Mouse (Mus musculus) retina, embryonic 14.5 days (tissue): ENCODE data around the gene Pomp.
A peak's percentile ranks its signal among the peaks of the same experiment; 100 is the strongest.

Experiments used
- DNase-seq: peaks from one replicate; pipeline ENCODE4 v3.0.0-alpha.2; 2015; ENCODE audit warnings: low spot score

Pomp gene

DNA sequence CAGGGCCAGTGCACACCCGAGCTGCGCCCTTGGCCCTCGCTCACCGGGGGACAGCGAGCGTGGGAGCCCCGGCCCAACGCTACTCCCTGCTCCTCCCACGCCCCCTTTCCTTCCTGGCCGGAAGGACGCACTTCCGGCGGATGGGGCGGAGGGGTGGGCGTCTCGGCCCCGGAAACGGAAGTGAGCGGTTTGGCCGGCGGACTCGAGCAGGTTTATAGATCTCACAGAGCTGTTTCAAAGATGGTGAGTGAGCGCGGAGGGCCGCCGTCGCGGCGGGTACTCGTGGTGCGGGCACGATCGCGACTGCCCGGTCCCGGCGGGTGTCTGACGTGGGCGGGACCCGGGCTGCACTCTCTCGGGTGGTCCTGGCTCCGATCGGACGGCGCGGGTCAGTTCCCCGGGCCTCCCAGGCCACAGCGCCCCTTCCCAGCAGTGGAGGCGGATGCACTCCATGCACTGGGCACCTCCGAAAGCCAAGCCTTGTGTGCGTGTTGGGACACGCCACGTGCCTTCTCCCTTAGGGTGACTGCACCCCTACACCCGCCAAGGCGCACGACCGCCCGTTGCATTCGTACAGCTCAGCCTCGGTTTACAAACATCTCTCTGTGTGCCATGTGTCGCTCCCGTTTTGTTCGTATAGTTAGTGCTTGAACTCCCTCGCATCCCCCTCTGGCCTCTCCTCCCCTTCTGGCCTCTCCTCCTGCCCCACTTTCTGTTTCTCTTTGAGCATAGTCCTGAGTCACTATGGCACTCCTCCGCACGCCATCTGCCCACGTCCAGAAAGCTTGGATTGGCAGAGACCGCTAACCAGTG is at the start of gene Pomp:
TSS of gene Pomp (plus strand) at position 13 of the 813 bp plus-strand sequence.
- DNase-seq: peak; percentile 90

DNA sequence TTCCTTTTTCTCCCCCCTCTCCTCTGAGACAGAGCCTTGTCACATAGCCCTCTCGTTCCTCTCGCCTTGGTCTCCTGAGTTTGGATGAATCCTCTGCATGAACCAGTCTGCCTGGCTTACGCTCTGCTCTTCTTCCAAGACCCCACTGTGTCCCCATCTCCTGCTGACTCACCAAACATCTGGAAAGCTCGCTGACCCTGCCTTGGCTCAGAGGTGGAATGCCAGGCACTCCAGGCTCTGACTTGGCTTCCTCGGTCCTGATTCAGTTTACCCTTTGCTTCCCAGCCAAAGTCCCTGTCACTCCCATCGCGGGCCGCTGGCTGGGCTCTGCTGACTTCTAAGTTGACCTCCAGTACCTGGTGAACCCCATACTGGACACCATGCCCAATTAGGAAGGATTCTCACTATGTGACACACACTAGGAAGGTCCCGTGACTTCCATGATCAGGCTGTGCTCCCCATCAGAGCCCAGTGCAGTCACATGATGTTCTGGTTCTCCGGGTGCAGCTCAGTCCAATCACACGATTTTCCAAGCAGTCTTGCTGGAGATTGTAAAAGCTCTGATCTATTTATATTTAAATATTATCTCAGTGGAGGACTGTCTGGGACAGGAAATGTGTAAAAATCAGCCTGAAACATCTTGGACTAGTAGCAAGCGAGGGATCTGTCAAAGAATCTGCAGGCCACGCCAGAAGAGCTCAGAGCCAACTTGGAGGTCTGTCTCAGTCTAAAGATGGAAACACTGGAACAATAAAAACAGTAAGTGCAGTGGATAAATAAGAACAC is 47.8 kb upstream of the Pomp start:
- no peak for DNase-seq

DNA sequence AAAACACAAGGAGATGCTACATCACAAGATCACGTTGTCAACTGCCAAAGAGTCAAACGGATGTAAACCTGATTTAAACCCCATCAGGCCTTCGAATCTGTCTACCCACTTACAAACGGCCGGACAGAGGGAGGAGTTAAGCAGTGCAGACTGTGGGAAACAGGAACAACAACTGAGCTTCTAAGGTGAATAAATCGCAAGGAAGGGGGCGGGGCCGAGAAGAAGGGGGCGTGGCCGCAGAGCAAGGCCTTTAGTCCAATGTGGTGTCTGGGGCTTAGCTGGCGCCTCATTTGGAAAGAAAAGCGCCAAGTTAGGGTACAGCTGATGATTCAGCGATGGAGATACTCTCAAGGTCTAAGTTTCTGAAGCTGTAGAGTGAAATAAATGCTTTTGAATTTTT is 45.3 kb upstream of the Pomp start:
- DNase-seq: no peak

DNA sequence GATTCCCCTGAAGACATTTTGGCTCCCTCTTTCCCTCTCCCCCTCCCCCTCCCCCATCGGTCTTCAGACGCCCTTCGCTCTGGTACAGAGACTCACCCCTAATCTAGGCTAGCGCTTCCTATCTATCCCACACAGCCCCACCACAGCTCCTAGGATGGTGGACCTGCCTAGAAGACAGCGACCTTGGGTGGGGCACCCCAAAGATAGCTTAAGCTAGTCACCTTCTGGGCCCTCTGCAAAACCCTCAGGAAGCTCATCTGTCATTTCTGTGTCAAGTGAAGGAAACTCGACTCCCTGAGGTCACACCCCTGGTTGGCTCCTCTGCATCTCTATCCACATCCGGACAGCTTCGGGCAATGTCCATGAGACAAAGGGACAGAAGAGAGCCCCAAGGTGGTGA is 44.7 kb upstream of the Pomp start:
- DNase-seq: no peak

DNA sequence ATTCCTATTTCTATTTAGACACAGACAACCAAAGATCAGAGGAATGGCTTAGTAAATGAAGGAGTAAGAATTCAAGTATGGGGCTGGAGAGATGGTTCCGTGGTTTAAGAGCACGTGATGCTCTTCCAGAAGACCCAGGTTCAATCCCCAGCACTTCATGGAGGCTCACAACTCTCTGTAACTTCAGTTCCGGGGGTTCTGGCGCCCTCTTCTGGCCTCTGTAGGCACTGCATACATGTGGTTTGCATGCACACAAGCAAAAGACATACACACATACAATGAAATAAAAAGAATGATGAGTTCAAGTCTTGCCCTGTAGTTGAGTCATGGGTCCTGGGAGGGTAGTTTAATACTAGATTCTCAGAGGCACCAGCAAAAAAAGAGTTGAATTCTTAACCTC is 43.8 kb upstream of the Pomp start:
- DNase-seq: no peak

DNA sequence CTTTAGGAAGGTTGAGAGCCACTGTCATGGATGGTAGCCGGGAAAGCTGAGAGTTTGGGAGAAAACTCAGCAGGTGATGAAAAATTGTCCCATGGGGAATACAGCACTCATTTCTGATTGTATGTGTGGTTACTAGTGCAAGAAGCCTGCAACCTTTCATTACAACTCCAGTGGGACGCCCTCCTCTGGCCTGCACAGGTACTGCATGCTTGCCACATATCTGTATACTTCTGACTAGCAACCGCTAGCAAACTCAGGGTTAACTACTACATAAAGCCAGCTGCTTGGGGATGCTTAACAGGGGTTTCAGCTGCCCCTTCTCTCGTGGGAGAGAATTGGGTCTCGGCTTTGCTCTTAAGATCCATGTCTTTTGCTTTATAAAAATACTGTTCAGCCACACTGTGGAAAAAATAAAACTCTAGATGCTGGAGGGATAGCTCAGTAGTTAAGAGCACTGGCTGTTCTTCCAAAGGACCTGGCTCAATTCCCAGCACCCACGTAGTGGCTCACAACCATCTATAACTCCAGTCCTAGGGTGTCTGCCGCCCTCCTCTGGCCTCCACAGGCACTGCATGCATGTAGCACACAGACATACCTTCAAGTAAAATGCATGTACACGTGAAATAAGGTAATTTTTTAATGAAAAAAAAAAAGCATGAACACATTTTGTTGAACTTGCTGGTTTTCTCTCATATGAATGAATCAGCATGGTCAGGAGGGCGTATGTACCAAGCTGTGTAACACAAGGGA is 42.3 kb upstream of the Pomp start:
- no peak for DNase-seq

DNA sequence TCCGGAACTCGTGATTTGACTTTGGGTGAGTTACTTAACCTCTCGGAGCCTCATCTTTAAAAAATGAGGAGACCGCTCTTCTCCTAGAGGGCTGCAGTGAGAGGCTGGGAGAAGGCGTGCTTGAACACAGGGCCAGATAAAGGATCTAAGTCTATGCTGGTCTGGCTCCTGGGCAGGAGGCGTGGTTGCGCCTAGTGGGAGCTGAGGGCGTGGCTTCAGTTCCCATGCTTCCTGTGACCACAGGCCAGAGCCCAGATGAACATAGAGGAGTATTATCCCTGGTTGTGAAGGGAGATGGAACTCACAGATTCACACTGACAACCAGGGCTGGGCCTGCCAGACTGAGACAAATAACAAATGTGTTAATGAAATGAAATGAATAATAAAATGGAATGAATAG is 41.4 kb upstream of the Pomp start:
- no peak for DNase-seq

DNA sequence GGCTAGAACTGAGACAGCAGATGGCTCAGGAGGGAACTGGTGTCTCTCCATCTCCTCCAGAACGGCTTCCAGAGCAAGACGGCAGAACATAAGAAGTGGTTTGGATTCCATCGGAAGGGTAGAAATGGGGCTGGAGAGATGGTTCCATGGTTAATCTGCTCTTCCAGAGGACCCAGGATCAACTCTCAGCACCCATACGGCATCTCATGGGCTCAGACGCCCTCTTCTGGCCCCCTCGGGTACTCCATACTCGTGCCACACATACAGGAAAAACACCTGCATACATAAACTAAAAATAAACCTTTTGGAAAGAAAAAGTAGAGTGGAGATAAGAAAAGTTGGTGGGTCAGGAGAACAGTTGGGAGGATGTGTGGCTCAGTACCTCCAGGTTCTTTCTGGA is 40.4 kb upstream of the Pomp start:
- no peak for DNase-seq

DNA sequence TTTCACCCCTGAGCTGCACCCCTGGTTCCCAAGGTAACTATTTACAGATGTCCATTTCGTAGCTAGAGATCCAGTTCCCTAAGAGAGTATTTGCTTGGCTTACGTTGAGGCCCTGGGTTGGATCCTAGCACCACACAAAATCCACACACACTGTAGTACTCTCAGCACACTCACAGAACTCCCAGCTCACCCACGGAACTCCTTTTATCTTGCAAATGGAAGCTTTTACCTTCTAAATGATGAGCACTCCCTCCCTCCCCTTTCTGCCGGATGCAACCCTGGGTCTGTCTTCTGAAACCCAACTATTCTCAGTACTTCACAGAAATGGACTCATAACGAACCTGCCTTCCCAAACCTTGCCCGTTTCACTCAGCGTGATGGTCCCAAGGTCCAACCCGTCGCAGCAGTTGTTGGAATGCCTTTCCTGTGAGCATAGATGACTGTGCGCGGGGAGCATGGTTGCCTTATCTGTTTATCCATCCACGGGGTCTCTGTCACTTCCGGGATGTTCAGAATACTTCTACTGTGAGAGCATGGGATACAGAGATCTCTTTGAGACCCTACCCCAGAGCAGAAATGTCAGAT is 36.1 kb upstream of the Pomp start:
- DNase-seq: no peak

DNA sequence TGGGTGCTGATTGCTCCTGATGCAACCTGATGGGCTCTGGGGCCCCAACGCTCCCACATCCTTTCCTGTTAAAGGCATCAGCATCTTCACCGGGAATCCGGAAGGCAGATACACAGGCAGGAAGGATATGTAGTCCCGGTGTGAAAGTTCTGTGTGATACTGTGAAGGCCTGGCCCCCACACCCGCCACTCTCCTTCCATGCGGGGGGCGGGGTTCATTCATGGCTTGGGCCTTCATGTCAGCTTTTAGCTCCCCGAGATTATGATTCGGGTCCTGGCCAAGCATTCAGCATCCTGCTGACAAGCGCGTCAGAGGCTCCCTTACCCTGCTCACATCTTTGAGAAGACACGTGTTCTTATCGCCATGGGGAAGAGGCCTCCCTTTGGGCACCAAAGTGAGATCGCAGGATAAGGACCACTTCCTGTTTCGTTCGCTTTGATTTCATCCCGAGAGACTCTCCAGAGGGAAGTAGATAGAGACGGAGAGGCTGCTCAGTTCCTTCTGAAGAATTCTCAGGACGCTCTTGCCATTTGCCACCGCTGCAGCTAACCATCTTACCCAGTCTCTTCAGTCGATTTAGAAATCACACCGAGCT is 34.8 kb upstream of the Pomp start:
- DNase-seq: no peak

DNA sequence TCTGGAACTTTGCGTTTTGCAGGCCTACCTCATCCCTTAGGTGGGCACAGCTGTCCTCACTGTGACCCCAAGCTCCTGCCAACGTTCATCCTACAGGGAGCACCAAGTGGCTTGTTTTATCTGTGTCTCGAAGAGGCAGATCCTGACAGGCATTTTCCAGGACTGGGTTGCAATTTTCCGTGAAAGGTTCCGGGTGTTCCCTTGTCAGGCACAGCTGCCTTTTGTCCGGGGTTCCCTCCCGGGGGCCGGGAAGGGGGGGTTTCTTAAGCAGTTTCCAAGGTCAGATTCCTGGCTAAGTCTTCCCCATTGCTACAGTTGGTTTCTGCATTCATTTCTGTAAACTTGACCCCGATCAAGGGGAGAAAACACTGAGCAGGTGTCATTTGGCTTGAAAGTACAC is 34.2 kb upstream of the Pomp start:
- DNase-seq: no peak

DNA sequence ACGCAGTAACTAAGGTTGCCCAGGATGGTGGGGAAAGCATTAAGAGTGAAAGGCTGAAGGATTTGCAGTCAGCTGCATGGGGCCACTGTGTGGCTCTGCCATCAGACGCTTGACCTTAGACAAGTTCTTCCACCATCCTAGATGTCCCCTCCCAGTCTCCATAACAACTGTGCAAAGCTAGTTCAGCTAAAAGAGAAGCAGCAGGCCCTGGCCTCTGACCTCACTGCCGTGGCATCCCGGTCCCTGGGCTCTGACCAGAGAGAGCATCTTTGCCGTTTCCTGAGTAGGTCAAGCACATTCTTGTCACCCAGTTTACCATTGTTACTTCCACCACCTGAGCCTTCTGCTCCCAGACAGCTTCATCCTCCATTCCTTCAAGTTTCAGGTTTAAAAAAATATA is 33.7 kb upstream of the Pomp start:
- no peak for DNase-seq

DNA sequence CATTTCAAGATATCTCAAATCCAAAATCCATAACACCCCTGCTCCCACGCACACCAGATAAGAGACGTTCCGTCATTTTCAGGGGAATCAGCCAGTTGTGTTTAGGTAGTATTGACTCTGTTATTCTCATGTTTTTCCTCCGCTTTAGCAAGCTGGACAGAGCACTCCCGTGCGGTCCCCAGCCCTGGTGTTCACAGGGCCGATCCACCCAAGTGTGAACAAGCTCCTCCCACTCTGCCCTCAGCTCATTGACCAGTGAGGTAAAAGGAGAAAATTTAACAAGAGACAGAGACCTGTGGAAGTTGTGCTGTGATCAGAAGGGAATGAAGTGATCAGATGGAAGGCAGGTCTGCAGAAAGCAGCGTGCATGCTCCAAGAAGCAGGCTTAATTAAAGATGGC is 31.4 kb upstream of the Pomp start:
- no peak for DNase-seq

DNA sequence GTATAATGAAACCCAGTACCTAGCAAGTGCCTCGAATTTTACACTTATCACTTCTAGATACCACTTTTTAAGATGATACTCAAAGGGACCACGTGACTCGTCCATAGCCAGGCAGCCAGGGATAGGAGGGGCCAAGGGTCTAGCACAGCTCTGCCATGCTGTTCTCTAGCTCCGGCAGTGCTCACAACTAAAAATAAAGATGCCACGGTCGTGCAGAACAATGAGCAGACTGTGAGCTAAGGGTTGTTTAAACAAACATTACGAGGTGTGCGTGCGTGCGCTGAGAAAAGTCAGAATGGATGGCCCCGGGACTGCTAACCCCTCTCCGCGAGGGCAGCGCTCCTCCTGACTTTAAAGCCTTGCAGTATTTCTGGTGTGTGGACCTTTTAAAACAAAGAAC is 27.4 kb upstream of the Pomp start:
- DNase-seq: no peak

DNA sequence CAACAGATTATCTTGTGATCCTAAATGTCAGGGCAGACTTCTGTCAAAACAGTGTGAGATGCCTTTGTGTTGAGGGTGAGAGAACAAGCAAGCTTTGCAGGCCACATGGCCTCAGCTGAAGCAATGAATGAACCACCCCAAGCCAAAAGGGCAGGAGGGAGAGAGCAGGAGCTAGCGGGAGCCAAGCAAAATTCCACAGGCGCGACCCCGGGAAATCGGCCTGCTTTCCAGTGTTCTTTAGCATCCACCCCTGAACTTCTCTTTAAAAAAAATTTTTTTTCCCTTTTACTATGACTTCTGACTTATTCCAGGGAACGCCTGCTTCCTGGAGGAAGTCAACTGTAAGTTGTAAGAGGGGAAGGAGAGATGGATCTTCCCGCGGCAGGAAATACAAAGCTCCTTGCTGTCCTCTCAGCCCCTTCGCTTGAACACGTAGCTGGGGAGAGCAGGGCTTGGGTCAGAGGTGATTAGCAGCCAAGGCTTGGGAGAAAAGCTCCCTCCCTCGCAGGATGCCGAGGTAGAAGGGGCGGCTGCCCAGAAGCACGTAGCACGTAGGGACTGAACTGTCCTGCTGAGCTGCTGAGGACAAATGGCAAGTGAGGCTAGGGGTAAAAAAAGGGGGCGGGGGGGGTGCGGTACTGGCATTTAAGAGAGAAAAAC is 25.3 kb upstream of the Pomp start:
- DNase-seq: peak; percentile 25

DNA sequence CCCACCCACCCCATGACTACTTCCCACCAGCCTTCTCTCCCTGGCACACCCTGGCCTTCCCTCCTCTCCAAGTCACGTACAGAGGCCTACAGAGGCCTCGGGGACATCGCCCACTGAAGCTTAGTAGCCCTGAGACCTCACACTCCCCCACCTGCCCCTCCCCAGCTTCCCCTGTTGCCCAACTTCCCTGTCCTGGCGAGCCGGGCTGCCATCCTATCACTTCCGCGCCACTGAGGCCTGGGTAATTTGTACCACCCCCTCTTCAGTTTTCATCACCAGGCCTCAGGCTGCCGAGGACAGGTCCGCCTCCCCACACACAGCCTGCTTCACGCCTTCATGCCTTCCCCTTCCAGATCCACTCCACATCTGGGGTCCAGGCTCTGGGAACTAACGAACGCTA is 20.8 kb upstream of the Pomp start:
- no peak for DNase-seq

DNA sequence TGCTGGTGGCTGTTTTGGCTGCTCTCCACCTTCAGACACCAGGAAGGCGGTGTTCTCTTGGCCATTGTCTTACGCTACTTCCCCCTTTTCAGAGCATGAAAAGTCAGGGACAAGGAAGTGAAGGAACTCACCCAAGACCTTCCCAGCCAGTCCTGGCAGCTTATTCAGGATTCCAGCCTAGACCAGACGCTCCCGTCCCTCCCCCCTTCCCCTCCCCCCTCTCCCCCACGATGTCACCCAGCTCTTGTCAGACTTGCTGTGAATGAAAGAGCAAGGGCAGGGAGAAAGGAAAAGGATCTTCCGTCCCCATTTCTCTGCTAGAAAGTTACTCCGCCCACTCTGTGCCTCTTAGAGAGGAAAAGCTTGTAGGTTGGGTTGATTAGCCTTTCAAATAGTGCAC is 16.9 kb upstream of the Pomp start:
- DNase-seq: no peak

DNA sequence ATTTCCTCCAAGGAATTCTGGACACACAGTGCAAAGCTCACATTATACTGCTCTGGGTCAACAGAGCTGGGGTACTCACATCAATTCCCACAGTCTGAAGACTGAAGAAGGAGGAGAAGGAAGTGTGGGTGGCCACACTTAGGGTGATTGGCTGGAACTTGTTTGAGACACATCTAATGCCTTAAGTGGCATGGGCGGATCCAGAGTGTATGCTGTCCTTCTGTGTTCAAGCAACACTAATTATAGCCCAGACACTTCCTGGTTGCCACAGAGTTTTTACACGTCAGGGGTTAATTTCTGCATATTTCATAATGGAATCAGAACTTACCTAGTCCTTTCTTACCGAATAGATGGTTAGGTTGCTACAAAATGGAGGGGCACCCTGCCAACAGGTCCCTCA is 14.9 kb upstream of the Pomp start:
- DNase-seq: no peak

DNA sequence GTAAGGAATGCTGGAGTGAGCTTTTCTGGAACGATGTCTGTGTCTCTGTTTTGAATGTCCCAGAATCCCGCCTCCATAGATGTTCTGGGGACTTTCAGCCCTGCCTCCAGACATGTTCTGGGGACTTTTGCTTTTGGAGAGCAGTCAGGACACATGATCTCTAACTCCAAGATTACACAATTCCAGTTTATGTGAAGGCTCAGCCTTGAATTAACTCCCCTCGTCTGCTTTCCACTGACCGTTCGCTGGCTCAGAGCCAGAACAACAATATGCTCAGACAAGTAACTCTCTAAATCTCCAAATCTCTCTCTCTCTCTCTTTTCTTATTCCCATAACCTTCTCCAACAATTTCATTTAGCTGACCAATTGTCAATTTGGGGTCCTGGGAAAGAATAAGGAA is 12.9 kb upstream of the Pomp start:
- no peak for DNase-seq

DNA sequence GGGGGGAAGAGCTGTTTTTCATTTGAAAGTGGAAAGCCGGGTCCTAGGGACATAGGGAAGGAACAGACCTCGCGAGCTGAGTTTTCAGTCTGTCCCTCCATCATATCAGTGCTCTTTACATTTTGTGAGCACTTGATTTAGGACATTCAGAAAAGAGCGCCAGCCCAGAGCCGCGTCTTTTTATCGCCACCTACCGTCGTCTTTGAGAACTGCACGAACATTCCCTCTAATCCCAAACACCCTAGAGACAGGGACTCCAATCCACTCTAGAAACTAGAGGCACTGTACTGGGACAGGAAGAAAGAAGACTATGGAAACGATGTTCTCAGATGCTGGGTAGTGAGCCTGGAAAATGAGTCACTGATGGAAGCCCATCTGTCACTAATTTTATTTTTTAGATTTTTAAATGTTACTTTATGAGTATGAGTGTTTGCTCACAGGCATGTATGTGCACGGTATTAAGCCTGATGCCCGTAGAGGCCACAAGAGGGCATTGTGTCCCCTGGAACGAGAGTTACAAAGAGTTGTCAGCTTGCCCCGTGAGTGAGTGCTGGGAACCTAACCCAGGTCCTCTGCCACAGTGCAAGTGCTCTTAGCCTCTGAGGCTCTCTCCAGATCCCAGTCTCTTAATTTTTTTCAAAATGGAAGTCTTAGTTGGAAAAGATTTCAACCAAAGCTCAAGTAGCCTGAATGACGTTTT is 11.9 kb upstream of the Pomp start:
- peak; percentile 92 for DNase-seq

DNA sequence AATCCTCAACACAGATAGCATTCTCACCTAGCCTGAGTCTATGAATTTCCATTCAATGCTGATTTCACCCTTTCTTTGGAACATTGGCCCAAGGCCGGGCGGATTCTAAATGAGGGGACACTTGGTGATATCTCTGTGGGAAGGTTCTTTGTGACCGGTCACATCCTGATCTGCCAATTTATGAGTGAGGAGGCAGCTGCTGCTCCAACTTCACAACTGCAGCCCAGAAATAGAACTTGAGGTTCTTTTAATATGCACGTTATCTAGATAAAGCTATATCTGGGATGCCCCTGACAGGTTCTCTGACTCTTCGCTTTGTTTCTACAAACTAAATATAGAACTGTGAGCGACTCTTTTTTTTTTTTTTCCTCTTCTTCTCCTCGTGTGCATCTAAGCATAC is 10.1 kb upstream of the Pomp start:
- DNase-seq: no peak
